Mouse (Mus musculus) 416B (cell line): ENCODE results near the gene Ggnbp2.
A peak's percentile ranks its signal among the peaks of the same experiment; 100 is the strongest.

Source experiments
- DNase-seq: peaks from one replicate; pipeline ENCODE4 v3.0.0; 2011; ENCODE audit warnings: low read depth

The Ggnbp2 gene

GRCm38 (mm10) chr11:84870337-84871043 lies at the start of gene Ggnbp2:
Ggnbp2 (minus strand) TSS chr11:84870817.
- peak; percentile 94 for DNase-seq

- peak; percentile 73 for DNase-seq
These were observed 49.3 kb upstream of the Ggnbp2 start for GRCm38 (mm10) chr11:84919951-84920350.

- peak; percentile 84 for DNase-seq
These were observed 48.7 kb upstream of the Ggnbp2 start for GRCm38 (mm10) chr11:84919276-84919675.

GRCm38 (mm10) chr11:84918425-84918824 lies 47.8 kb upstream of the Ggnbp2 start:
- peak; percentile 87 for DNase-seq

GRCm38 (mm10) chr11:84916703-84917300 lies 46.2 kb upstream of the Ggnbp2 start:
- DNase-seq: no peak

GRCm38 (mm10) chr11:84916053-84916702 lies 45.6 kb upstream of the Ggnbp2 start, which contains the start of gene Znhit3:
Znhit3 (minus strand) TSS chr11:84916366.
- DNase-seq: peak; percentile 93

- DNase-seq: peak; percentile 57
These were observed 44.1 kb upstream of the Ggnbp2 start for GRCm38 (mm10) chr11:84914673-84915072.

- DNase-seq: no peak
These were observed 39.8 kb upstream of the Ggnbp2 start for GRCm38 (mm10) chr11:84910411-84910810.

- DNase-seq: no peak
These were observed 37.9 kb upstream of the Ggnbp2 start for GRCm38 (mm10) chr11:84908480-84908879.

GRCm38 (mm10) chr11:84907081-84907480 lies 36.5 kb upstream of the Ggnbp2 start:
- DNase-seq: no peak

- no peak for DNase-seq
These were observed 34.1 kb upstream of the Ggnbp2 start for GRCm38 (mm10) chr11:84904597-84905144.

GRCm38 (mm10) chr11:84893113-84893512 lies 22.5 kb upstream of the Ggnbp2 start:
- DNase-seq: no peak

GRCm38 (mm10) chr11:84891705-84892104 lies 21.1 kb upstream of the Ggnbp2 start:
- no peak for DNase-seq

GRCm38 (mm10) chr11:84889492-84889891 lies 18.9 kb upstream of the Ggnbp2 start:
- DNase-seq: no peak

- no peak for DNase-seq
These were observed 17.4 kb upstream of the Ggnbp2 start for GRCm38 (mm10) chr11:84888025-84888424.

GRCm38 (mm10) chr11:84886767-84887511 lies 16.3 kb upstream of the Ggnbp2 start:
- no peak for DNase-seq

- DNase-seq: no peak
These were observed 15.6 kb upstream of the Ggnbp2 start for GRCm38 (mm10) chr11:84886236-84886635.

GRCm38 (mm10) chr11:84885238-84885637 lies 14.6 kb upstream of the Ggnbp2 start:
- DNase-seq: no peak

GRCm38 (mm10) chr11:84882346-84882745 lies 11.7 kb upstream of the Ggnbp2 start:
- DNase-seq: no peak

GRCm38 (mm10) chr11:84880971-84881370 lies 10.4 kb upstream of the Ggnbp2 start:
- DNase-seq: peak; percentile 33

GRCm38 (mm10) chr11:84880465-84880961 lies 9.9 kb upstream of the Ggnbp2 start:
- peak; percentile 77 for DNase-seq
